Mouse (Mus musculus) neural tube, embryonic 13.5 days (tissue): Measurements from ENCODE around the gene Arpp21. TPM values are rescaled to one million over a fixed set of nuclear protein-coding genes. Genes with fewer than 3 reads are reported as not detected.

Source experiments
- ATAC-seq: fragments of 200-750 bp; cut with Nextera tagmentation; 2 replicates; pipeline ENCODE4 v1.8.0; 2017; ENCODE audit warnings: low read depth, mild to moderate bottlenecking, moderate TSS enrichment, moderate library complexity
- H3K27ac ChIP-seq: fragments of 300-500 bp; sonication (generic); replicated peaks from 2 replicates; pipeline ENCODE4 v1.5.1; 2015; ENCODE audit warnings: moderate library complexity, mild to moderate bottlenecking, inconsistent platforms
- H3K27me3 ChIP-seq: fragments of 300-500 bp; sonication (generic); 2 replicates; pipeline ENCODE4 v1.6.1; 2015; ENCODE audit warnings: mild to moderate bottlenecking, inconsistent platforms
- H3K36me3 ChIP-seq: fragments of 300-500 bp; sonication (generic); 2 replicates; pipeline ENCODE4 v1.6.1; 2015; ENCODE audit warnings: mild to moderate bottlenecking, inconsistent platforms
- H3K4me1 ChIP-seq: fragments of 300-500 bp; sonication (generic); replicated peaks from 2 replicates; pipeline ENCODE4 v1.6.1; 2015; ENCODE audit warnings: inconsistent platforms
- H3K4me2 ChIP-seq: fragments of 300-500 bp; sonication (generic); 2 replicates; pipeline ENCODE4 v1.6.1; 2015; ENCODE audit warnings: inconsistent platforms, mild to moderate bottlenecking, moderate library complexity
- H3K4me3 ChIP-seq: fragments of 300-500 bp; sonication (generic); 2 replicates; pipeline ENCODE4 v1.5.1; 2015; ENCODE audit warnings: mild to moderate bottlenecking, inconsistent platforms
- H3K9ac ChIP-seq: fragments of 300-500 bp; sonication (generic); 2 replicates; pipeline ENCODE4 v1.6.1; 2015; ENCODE audit warnings: moderate library complexity, mild to moderate bottlenecking, inconsistent platforms
- H3K9me3 ChIP-seq: fragments of 300-500 bp; sonication (generic); 2 replicates; pipeline ENCODE4 v1.6.1; 2016; ENCODE audit warnings: inconsistent platforms
- WGBS: fragments of 180-500 bp; shearing (Covaris S2); methylation state at CpG from one replicate; pipeline ENCODE4 v1.1.7; 2015; 5-methylcytosine and 5-hydroxymethylcytosine counted together
- polyA plus RNA-seq: library from polyadenylated mRNA; unstranded; fragments of >200 nt; fragmentation: Nextera tagmentation; extraction: Ambion mirVana; gene quantifications from 2 replicates; pipeline ENCODE4 v1.2.1, GENCODE M21; 2015

The Arpp21 gene
- polyA plus RNA-seq, 1 experiment from 2014 or later: 27.1 TPM

DNA sequence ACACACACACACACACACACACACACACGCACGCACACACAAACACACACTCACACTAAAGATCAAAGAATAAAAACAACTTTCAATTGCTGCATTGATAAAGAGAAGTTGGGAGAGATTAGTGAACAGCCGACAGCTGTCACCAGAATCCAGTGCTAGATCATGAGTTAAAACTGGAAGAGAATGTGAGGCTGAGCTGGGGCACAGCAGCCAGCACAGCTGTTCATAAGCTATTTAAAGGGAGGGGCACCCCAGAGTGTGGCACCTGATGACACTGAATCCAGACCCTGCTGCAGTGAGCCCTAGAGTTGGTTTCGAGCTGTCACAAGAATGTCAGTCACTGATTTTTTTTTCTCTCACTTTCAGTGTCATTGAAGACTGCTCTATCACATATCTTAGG, 14.0 kb upstream of the Arpp21 start:
- WGBS: 84% methylated on average over 4 of the region's 4 CpGs

GRCm38 (mm10) chr9:112247183-112247582, 11.4 kb upstream of the Arpp21 start:
- Histone ChIP-seq H3K9me3 (no peaks in the 10 kb centered on the region), H3K27me3 (no peaks in the 10 kb centered on the region), H3K4me1 (no peaks in the 10 kb centered on the region), H3K27ac (no peak overlapping the region), H3K4me2 (no peak overlapping the region), H3K36me3 (no peaks in the 10 kb centered on the region), H3K9ac (no peak overlapping the region), H3K4me3 (no peak overlapping the region)
- 84% methylated on average over 2 of the region's 2 CpGs for WGBS
- no peak for ATAC-seq

More for the DNA sequence above, 14.0 kb upstream of the Arpp21 start:
- no peak for ATAC-seq
- H3K27ac ChIP-seq: no peak overlapping the region
- no peaks in the 10 kb centered on the region for H3K36me3 ChIP-seq
- no peaks in the 10 kb centered on the region for H3K4me1 ChIP-seq
- no peak overlapping the region for H3K9ac ChIP-seq
- H3K4me2 ChIP-seq: no peak overlapping the region
- H3K27me3 ChIP-seq: no peaks in the 10 kb centered on the region
- no peak overlapping the region for H3K4me3 ChIP-seq
- no peaks in the 10 kb centered on the region for H3K9me3 ChIP-seq

- H3K4me3 ChIP-seq: no peak overlapping the region
- no peak for ATAC-seq
- peaks cover 23% of the 10 kb centered on the region for H3K27me3 ChIP-seq
- no peaks in the 10 kb centered on the region for H3K36me3 ChIP-seq
- H3K4me2 ChIP-seq: no peak overlapping the region
- no peak overlapping the region for H3K9ac ChIP-seq
- WGBS: 70% methylated on average over 9 of the region's 9 CpGs
- H3K9me3 ChIP-seq: no peaks in the 10 kb centered on the region
- 0 out of 2 replicates have a peak overlapping the region, but pooled peaks have one; percentile 13 for H3K27ac ChIP-seq
- peaks cover 11% of the 10 kb centered on the region; the same call in 1 of the 2 replicates for H3K4me1 ChIP-seq
Observed at GRCm38 (mm10) chr9:112238168-112238567, 2.4 kb upstream of the Arpp21 start.

- no peak for ATAC-seq
- peaks cover 30% of the 10 kb centered on the region for H3K27me3 ChIP-seq
- H3K36me3 ChIP-seq: no peaks in the 10 kb centered on the region
- 69% methylated on average over 8 of the region's 8 CpGs for WGBS
- H3K9ac ChIP-seq: no peak overlapping the region
- peaks cover 14% of the 10 kb centered on the region for H3K4me1 ChIP-seq
- no peak overlapping the region for H3K27ac ChIP-seq
- H3K4me2 ChIP-seq: no peak overlapping the region; the same call in 1 of the 2 replicates
- H3K9me3 ChIP-seq: no peaks in the 10 kb centered on the region
- H3K4me3 ChIP-seq: no peak overlapping the region
Observed at GRCm38 (mm10) chr9:112236551-112236950, 813 bp upstream of the Arpp21 start.

DNA sequence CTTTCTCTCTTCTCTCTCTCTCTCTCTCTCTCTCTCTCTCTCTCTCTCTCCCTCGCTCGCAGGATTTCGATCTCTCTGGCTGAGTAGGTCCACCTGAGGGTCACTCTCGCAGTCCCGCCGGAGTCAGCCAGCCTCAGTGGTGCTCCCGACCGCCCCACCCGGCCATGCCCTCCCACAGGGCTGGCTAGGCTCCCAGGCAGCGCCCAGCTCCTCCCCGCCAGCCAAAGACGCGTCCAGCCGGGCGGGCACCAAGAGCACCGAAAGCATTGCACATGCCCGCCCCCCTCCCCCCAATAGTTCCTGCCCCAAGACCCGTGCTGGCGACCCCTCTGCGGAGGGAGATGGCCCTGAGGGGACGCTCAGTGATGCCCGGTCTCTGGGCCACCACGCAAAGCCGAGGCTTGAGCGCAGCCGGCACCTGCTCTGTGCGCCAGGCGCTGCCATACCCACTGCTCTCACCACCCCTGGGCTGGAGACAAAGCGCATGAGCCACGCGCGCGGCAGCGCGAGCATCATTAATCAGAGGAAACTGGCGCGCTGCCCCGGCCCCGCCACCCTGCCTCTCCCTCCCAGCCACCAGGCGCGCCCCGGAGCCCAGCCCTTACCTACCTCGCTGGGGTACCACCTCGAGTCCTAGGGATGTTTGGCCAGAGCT, 570 bp downstream of the Arpp21 start:
- Histone ChIP-seq H3K9me3 (no peaks in the 10 kb centered on the region), H3K4me3 (peak overlapping the region; percentile 58), H3K4me1 (peaks cover 18% of the 10 kb centered on the region), H3K27me3 (peaks cover 30% of the 10 kb centered on the region), H3K4me2 (peak overlapping the region; percentile 67), H3K27ac (peak overlapping the region; percentile 95), H3K9ac (peak overlapping the region; percentile 78), H3K36me3 (no peaks in the 10 kb centered on the region)
- peak; percentile 96 for ATAC-seq
- WGBS: under 1% methylated on average over 44 of the region's 44 CpGs

GRCm38 (mm10) chr9:112234505-112235024, 1.2 kb downstream of the Arpp21 start:
- Histone ChIP-seq H3K27ac (peak overlapping the region; percentile 95), H3K9ac (peak overlapping the region; percentile 78), H3K9me3 (no peaks in the 10 kb centered on the region), H3K4me1 (peaks cover 18% of the 10 kb centered on the region), H3K36me3 (no peaks in the 10 kb centered on the region), H3K4me3 (peak overlapping the region; percentile 58), H3K4me2 (peak overlapping the region; percentile 67), H3K27me3 (peaks cover 30% of the 10 kb centered on the region)
- WGBS: 3% methylated on average over 24 of the region's 24 CpGs
- ATAC-seq: peak; percentile 71

DNA sequence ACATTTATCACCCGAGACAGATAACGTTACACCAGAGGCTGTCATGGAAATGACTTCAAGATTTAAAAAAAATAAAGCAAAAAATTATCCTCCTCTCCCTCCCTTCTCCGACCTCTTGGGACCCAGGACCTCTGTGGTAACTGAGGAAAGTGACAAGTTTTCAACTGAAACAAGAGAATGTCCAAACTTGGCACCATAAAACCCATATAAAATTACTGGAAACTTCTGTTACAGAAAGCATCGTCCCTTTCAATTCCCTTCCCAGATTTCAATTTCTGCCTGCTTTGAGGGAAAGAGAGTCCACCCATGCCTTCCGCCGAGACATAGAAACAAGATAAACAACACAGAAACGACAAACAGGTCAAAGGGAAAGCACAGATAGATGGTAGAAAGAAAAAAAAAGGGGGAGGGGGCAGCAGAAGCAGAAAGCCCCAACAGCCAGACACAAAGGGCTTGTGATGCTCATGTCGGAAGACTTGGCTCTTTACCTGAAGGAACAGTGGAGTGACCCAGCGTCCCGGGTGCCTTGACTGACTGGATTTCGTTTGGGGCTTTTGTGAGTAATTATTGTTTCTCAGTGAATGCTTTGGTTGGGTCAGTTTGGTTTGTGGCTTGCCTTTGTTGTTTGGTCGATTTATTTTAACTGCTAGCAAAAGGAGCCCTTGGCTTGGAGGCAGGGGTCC, 1.8 kb downstream of the Arpp21 start:
- H3K9ac ChIP-seq: peak overlapping the region; percentile 78
- H3K4me2 ChIP-seq: peak overlapping the region; percentile 67
- 19% methylated on average over 12 of the region's 12 CpGs for WGBS
- ATAC-seq: no peak
- no peaks in the 10 kb centered on the region for H3K36me3 ChIP-seq
- H3K27ac ChIP-seq: peak overlapping the region; percentile 95
- H3K9me3 ChIP-seq: no peaks in the 10 kb centered on the region
- peaks cover 18% of the 10 kb centered on the region for H3K4me1 ChIP-seq
- peak overlapping the region; percentile 58 for H3K4me3 ChIP-seq
- peaks cover 30% of the 10 kb centered on the region for H3K27me3 ChIP-seq

GRCm38 (mm10) chr9:112233378-112233777, 2.4 kb downstream of the Arpp21 start:
- peak overlapping the region; percentile 95 for H3K27ac ChIP-seq
- peak overlapping the region; percentile 78 for H3K9ac ChIP-seq
- 67% methylated on average over 6 of the region's 6 CpGs for WGBS
- peak overlapping the region; percentile 58 for H3K4me3 ChIP-seq
- ATAC-seq: no peak
- H3K4me2 ChIP-seq: peak overlapping the region; percentile 67
- H3K27me3 ChIP-seq: peaks cover 26% of the 10 kb centered on the region
- peaks cover 15% of the 10 kb centered on the region for H3K4me1 ChIP-seq
- no peaks in the 10 kb centered on the region for H3K36me3 ChIP-seq
- no peaks in the 10 kb centered on the region for H3K9me3 ChIP-seq

DNA sequence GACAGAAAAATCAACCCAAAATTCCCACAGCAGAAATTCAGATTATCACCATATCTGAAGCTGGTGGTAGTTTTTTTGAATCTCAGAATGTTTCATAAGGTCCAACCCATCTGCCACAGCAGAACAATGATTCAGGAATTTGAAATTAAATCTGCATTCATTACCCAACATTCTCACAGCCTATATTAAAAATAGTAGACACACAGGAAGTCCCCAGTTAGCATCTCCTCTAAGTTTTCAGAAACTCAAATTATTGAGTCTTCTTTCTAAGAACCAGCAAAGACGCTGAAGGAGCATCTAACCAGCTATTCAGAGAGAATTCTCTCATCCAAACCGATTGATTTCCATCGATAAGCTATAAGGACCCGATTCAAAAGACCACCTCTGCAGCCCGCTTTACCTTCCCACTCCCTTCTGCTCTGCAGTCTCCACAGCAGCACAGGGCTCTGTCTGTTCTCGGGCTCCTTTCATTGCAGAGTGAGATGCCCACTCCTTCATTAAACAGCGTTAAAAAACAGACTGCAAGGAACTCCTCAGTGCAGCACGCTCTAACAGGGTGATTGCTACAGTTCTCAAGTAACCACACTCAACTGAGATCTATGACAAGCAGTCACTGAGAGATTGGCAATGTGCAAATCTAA, 3.7 kb downstream of the Arpp21 start:
- 65% methylated on average over 8 of the region's 8 CpGs for WGBS
- peaks cover 24% of the 10 kb centered on the region for H3K27me3 ChIP-seq
- no peak for ATAC-seq
- H3K27ac ChIP-seq: peak overlapping the region; percentile 95
- peak overlapping the region; percentile 78 for H3K9ac ChIP-seq
- H3K9me3 ChIP-seq: no peaks in the 10 kb centered on the region
- H3K4me3 ChIP-seq: peak overlapping the region; percentile 58
- peaks cover 13% of the 10 kb centered on the region for H3K4me1 ChIP-seq
- peak overlapping the region; percentile 67 for H3K4me2 ChIP-seq
- H3K36me3 ChIP-seq: no peaks in the 10 kb centered on the region

DNA sequence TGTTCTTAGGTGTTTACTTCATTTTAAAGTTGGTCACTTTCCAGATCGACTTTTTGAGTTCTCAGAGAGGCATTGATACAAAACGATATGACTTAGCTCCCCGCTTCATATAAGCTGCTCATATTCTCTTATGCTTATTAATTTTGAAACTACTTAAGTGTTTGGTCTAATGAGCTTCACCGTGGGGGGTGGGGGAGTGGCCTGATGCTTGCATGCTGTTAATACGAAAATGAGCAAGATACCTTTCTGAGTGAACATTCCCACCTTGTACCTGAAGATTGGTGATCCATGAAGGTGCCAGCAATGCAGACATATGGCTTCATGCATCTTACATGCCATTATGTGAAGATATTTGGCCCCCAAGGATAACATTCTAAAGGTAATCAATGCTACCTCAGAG, 4.4 kb downstream of the Arpp21 start:
- Histone ChIP-seq H3K4me1 (peaks cover 13% of the 10 kb centered on the region), H3K27ac (no peak overlapping the region), H3K9ac (0 out of 2 replicates have a peak overlapping the region, but pooled peaks have one; percentile 78), H3K27me3 (peaks cover 24% of the 10 kb centered on the region), H3K4me2 (peak overlapping the region; percentile 67), H3K36me3 (no peaks in the 10 kb centered on the region), H3K4me3 (peak overlapping the region; percentile 58), H3K9me3 (no peaks in the 10 kb centered on the region)
- no peak for ATAC-seq
- 76% methylated on average over 5 of the region's 5 CpGs for WGBS

GRCm38 (mm10) chr9:112230716-112231361, 4.9 kb downstream of the Arpp21 start:
- peaks cover 21% of the 10 kb centered on the region for H3K27me3 ChIP-seq
- 0 out of 2 replicates have a peak overlapping the region, but pooled peaks have one; percentile 31 for H3K9ac ChIP-seq
- WGBS: 91% methylated on average over 4 of the region's 4 CpGs
- H3K36me3 ChIP-seq: no peaks in the 10 kb centered on the region
- H3K9me3 ChIP-seq: no peaks in the 10 kb centered on the region
- no peak for ATAC-seq
- H3K4me1 ChIP-seq: peaks cover 10% of the 10 kb centered on the region
- no peak overlapping the region for H3K27ac ChIP-seq
- H3K4me2 ChIP-seq: peak overlapping the region; percentile 67
- peak overlapping the region; percentile 58 for H3K4me3 ChIP-seq
